Mouse (Mus musculus): ENCODE measurements around the gene Esyt3.

Gene Esyt3

GRCm38 (mm10) chr9:99353390-99353789 lies 5.0 kb downstream of the Esyt3 start:
- DNase-seq, result no peak

- no peak for DNase-seq
Measured at GRCm38 (mm10) chr9:99352964-99353363, 5.4 kb downstream of the Esyt3 start.

GRCm38 (mm10) chr9:99345351-99345792 lies 13.0 kb downstream of the Esyt3 start:
- DNase-seq, result no peak

- DNase-seq, result no peak
Measured at GRCm38 (mm10) chr9:99341600-99341999, 16.8 kb downstream of the Esyt3 start.

GRCm38 (mm10) chr9:99340126-99340525 lies 18.2 kb downstream of the Esyt3 start:
- no peak for DNase-seq

- no peak for DNase-seq
Measured at GRCm38 (mm10) chr9:99339182-99339581, 19.2 kb downstream of the Esyt3 start.

GRCm38 (mm10) chr9:99338293-99338692 lies 20.1 kb downstream of the Esyt3 start:
- no peak for DNase-seq

- no peak for DNase-seq
Measured at GRCm38 (mm10) chr9:99336538-99336937, 21.8 kb downstream of the Esyt3 start.

- DNase-seq, result no peak
Measured at GRCm38 (mm10) chr9:99326881-99327280, 31.5 kb downstream of the Esyt3 start.

GRCm38 (mm10) chr9:99325961-99326360 lies 32.4 kb downstream of the Esyt3 start:
- no peak for DNase-seq

GRCm38 (mm10) chr9:99325208-99325929 lies 33.0 kb downstream of the Esyt3 start:
- DNase-seq, result no peak

- no peak for DNase-seq
Measured at GRCm38 (mm10) chr9:99320006-99320405, 38.4 kb downstream of the Esyt3 start.

- no peak for DNase-seq
Measured at GRCm38 (mm10) chr9:99319343-99319951, 38.9 kb downstream of the Esyt3 start.

GRCm38 (mm10) chr9:99306226-99306625 lies 52.1 kb downstream of the Esyt3 start:
- no peak for DNase-seq

GRCm38 (mm10) chr9:99304296-99304695 lies 54.1 kb downstream of the Esyt3 start:
- no peak for DNase-seq
